Mouse (Mus musculus): Measurements from ENCODE around the gene Htt. TPM values are rescaled to one million over a fixed set of nuclear protein-coding genes. Genes with fewer than 3 reads are reported as not detected.

Htt gene
- polyA plus RNA-seq, 1 experiment from 2014 or later, result 7.9 TPM

GRCm38 (mm10) chr5:34918785-34919184 lies 157.2 kb downstream of the Htt start:
- Histone ChIP-seq H3K27ac (ENCODE audit: low read depth, low read length) (no peak overlapping the region), H3K9me3 (replicated peaks; ENCODE audit: control insufficient read depth, low read length) (no peaks in the 10 kb centered on the region), H3K9ac (ENCODE audit: low read length) (no peak overlapping the region), H3K4me1 (ENCODE audit: control insufficient read depth, insufficient read depth, low read length) (peaks cover 3% of the 10 kb centered on the region; the same call in 1 of the 2 replicates), H3K4me3 (ENCODE audit: low read depth, low read length) (no peak overlapping the region), H3K36me3 (ENCODE audit: control insufficient read depth, insufficient read depth, low read length) (peaks cover 9% of the 10 kb centered on the region), H3K4me2 (ENCODE audit: low read length) (no peak overlapping the region), H3K27me3 (replicated peaks; ENCODE audit: control insufficient read depth, insufficient read depth, low read length) (no peaks in the 10 kb centered on the region)
- DNase-seq (ENCODE audit: low spot score) (no peak), ATAC-seq (no peak)
- 95% methylated on average over 3 of the region's 3 CpGs for WGBS

DNA sequence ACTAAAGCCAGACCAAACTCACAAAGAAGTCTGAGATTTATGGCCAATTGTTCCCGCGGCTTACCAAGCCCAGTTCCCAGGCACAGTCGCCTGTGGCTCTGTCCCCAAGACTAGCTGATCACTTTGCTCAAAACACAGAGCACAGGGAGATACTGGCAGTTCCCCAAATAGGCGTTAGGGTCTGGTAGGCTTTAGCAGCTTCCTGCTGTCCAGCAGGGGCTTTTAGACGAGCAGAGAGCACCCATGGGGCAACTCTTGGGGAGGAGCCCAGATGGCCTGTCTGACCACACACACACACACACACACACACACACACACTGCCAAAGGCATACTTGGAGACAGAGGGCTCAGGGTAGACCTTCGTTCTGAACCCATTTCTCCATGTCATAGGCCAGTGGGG lies 161.0 kb downstream of the Htt start:
- DNase-seq (ENCODE audit: low spot score) (no peak), ATAC-seq (no peak)
- 79% methylated on average over 6 of the region's 6 CpGs for WGBS
- Histone ChIP-seq H3K27ac (ENCODE audit: low read depth, low read length) (no peak overlapping the region), H3K9ac (ENCODE audit: low read length) (no peak overlapping the region), H3K4me3 (ENCODE audit: low read depth, low read length) (no peak overlapping the region), H3K27me3 (replicated peaks; ENCODE audit: control insufficient read depth, insufficient read depth, low read length) (no peaks in the 10 kb centered on the region), H3K36me3 (ENCODE audit: control insufficient read depth, insufficient read depth, low read length) (peaks cover 18% of the 10 kb centered on the region), H3K4me1 (ENCODE audit: control insufficient read depth, insufficient read depth, low read length) (no peaks in the 10 kb centered on the region), H3K4me2 (ENCODE audit: low read length) (no peak overlapping the region), H3K9me3 (replicated peaks; ENCODE audit: control insufficient read depth, low read length) (no peaks in the 10 kb centered on the region)

DNA sequence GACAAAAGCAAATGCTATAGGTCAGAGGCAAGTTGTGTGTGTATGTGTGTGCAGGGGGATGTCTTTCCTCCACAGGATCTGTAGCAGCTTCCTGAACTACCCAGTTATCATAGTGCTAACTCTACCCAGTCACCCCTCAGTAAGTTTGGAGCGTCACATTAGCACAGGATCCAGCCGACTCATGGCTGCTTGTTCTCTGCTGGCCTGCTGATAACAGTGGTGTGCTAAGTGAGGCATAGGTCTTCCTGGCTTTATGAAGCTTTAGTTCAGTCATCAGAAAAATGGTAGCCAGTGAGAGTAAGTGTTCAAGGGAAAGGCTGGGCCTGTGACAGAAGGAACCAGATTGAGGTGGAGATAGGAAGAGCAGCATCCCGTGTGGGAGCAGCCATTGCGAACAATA lies 162.4 kb downstream of the Htt start:
- H3K9me3 ChIP-seq (replicated peaks; ENCODE audit: control insufficient read depth, low read length), result no peaks in the 10 kb centered on the region
- no peak for DNase-seq (ENCODE audit: low spot score)
- no peak overlapping the region for H3K4me2 ChIP-seq (ENCODE audit: low read length)
- H3K36me3 ChIP-seq (ENCODE audit: control insufficient read depth, insufficient read depth, low read length), result peaks cover 18% of the 10 kb centered on the region
- no peaks in the 10 kb centered on the region for H3K4me1 ChIP-seq (ENCODE audit: control insufficient read depth, insufficient read depth, low read length)
- H3K4me3 ChIP-seq (ENCODE audit: low read depth, low read length), result no peak overlapping the region
- ATAC-seq, result no peak
- 95% methylated on average over 4 of the region's 4 CpGs for WGBS
- H3K27ac ChIP-seq (ENCODE audit: low read depth, low read length), result no peak overlapping the region
- H3K27me3 ChIP-seq (replicated peaks; ENCODE audit: control insufficient read depth, insufficient read depth, low read length), result no peaks in the 10 kb centered on the region
- no peak overlapping the region for H3K9ac ChIP-seq (ENCODE audit: low read length)

- H3K4me3 ChIP-seq (ENCODE audit: low read depth, low read length), result no peak overlapping the region
- no peak overlapping the region for H3K27ac ChIP-seq (ENCODE audit: low read depth, low read length)
- no peaks in the 10 kb centered on the region for H3K4me1 ChIP-seq (ENCODE audit: control insufficient read depth, insufficient read depth, low read length)
- no peak overlapping the region for H3K4me2 ChIP-seq (ENCODE audit: low read length)
- no peaks in the 10 kb centered on the region for H3K27me3 ChIP-seq (replicated peaks; ENCODE audit: control insufficient read depth, insufficient read depth, low read length)
- H3K9ac ChIP-seq (ENCODE audit: low read length), result no peak overlapping the region
- DNase-seq (ENCODE audit: low spot score) (no peak), ATAC-seq (no peak)
- 87% methylated on average over 7 of the region's 7 CpGs for WGBS
- H3K9me3 ChIP-seq (replicated peaks; ENCODE audit: control insufficient read depth, low read length), result no peaks in the 10 kb centered on the region
- peaks cover 18% of the 10 kb centered on the region for H3K36me3 ChIP-seq (ENCODE audit: control insufficient read depth, insufficient read depth, low read length)
Measured at GRCm38 (mm10) chr5:34924519-34924918, 163.0 kb downstream of the Htt start.

DNA sequence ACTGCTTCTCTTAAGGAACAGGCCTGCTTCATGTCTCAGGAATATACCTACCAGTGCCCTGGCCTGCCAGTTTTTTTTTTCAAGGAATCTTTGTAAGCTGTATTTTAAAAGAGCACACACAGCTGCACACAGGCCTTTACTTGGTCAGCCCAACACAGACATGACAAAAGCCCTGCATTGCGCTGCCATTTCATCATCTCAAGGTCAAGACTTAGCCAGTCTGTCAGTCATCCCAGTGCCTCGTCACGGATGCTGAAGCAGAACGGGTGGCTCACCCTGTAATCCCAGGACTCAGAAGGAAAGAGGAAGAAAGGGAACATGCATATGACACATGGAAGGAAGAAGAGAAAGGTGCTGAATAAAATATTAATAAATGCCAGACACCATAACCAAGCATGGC lies 166.1 kb downstream of the Htt start:
- WGBS, result 96% methylated on average over 4 of the region's 4 CpGs
- Histone ChIP-seq H3K27ac (ENCODE audit: low read depth, low read length) (no peak overlapping the region), H3K36me3 (ENCODE audit: control insufficient read depth, insufficient read depth, low read length) (peaks cover 18% of the 10 kb centered on the region), H3K9me3 (replicated peaks; ENCODE audit: control insufficient read depth, low read length) (no peaks in the 10 kb centered on the region), H3K4me2 (ENCODE audit: low read length) (no peak overlapping the region), H3K9ac (ENCODE audit: low read length) (no peak overlapping the region), H3K4me3 (ENCODE audit: low read depth, low read length) (no peak overlapping the region), H3K4me1 (ENCODE audit: control insufficient read depth, insufficient read depth, low read length) (no peaks in the 10 kb centered on the region), H3K27me3 (replicated peaks; ENCODE audit: control insufficient read depth, insufficient read depth, low read length) (no peaks in the 10 kb centered on the region)
- ATAC-seq (no peak), DNase-seq (ENCODE audit: low spot score) (no peak)

GRCm38 (mm10) chr5:34930151-34930975 lies 168.8 kb downstream of the Htt start:
- Histone ChIP-seq H3K4me3 (ENCODE audit: low read depth, low read length) (no peak overlapping the region), H3K9ac (ENCODE audit: low read length) (no peak overlapping the region), H3K9me3 (replicated peaks; ENCODE audit: control insufficient read depth, low read length) (no peaks in the 10 kb centered on the region), H3K27ac (ENCODE audit: low read depth, low read length) (no peak overlapping the region), H3K27me3 (replicated peaks; ENCODE audit: control insufficient read depth, insufficient read depth, low read length) (no peaks in the 10 kb centered on the region), H3K4me1 (ENCODE audit: control insufficient read depth, insufficient read depth, low read length) (no peaks in the 10 kb centered on the region), H3K36me3 (ENCODE audit: control insufficient read depth, insufficient read depth, low read length) (0 out of 2 replicates have a peak, but pooled peaks cover 4% of the 10 kb centered on the region), H3K4me2 (ENCODE audit: low read length) (no peak overlapping the region)
- DNase-seq (ENCODE audit: low spot score), result no peak
- ATAC-seq, result no peak
- WGBS, result 83% methylated on average over 9 of the region's 9 CpGs

DNA sequence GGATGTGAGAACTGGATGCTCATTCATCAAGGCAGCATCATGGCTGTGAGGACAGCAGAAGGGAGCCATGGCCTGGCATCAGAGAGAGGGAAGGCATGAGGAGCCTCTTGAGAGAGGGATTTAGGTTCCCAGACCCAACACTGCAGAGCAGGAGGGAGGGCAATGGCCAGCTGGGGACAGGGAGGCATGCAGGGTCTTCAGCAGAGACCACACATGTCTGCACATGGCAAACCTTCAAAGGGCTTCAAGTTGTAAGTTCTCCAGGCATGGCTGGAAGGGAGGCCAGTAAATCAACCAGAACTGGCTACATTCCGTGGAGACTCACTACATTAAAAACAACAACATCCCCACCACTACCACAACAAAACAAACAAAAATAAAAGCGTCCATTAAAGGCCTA lies 169.6 kb downstream of the Htt start:
- Histone ChIP-seq H3K9ac (ENCODE audit: low read length) (no peak overlapping the region), H3K9me3 (replicated peaks; ENCODE audit: control insufficient read depth, low read length) (no peaks in the 10 kb centered on the region), H3K4me2 (ENCODE audit: low read length) (no peak overlapping the region), H3K27ac (ENCODE audit: low read depth, low read length) (no peak overlapping the region), H3K27me3 (replicated peaks; ENCODE audit: control insufficient read depth, insufficient read depth, low read length) (no peaks in the 10 kb centered on the region), H3K4me3 (ENCODE audit: low read depth, low read length) (no peak overlapping the region), H3K4me1 (ENCODE audit: control insufficient read depth, insufficient read depth, low read length) (no peaks in the 10 kb centered on the region), H3K36me3 (ENCODE audit: control insufficient read depth, insufficient read depth, low read length) (no peaks in the 10 kb centered on the region)
- DNase-seq (ENCODE audit: low spot score) (no peak), ATAC-seq (no peak)
- WGBS, result 81% methylated on average over 2 of the region's 2 CpGs

GRCm38 (mm10) chr5:34931516-34932457 lies 170.2 kb downstream of the Htt start:
- DNase-seq (ENCODE audit: low spot score), result peak; percentile 34
- 50% methylated on average over 11 of the region's 11 CpGs for WGBS
- no peak for ATAC-seq
- Histone ChIP-seq H3K27ac (ENCODE audit: low read depth, low read length) (peak overlapping the region; percentile 52; the same call in 1 of the 2 replicates), H3K36me3 (ENCODE audit: control insufficient read depth, insufficient read depth, low read length) (no peaks in the 10 kb centered on the region), H3K4me3 (ENCODE audit: low read depth, low read length) (no peak overlapping the region), H3K4me2 (ENCODE audit: low read length) (no peak overlapping the region), H3K27me3 (replicated peaks; ENCODE audit: control insufficient read depth, insufficient read depth, low read length) (no peaks in the 10 kb centered on the region), H3K4me1 (ENCODE audit: control insufficient read depth, insufficient read depth, low read length) (no peaks in the 10 kb centered on the region), H3K9ac (ENCODE audit: low read length) (no peak overlapping the region), H3K9me3 (replicated peaks; ENCODE audit: control insufficient read depth, low read length) (no peaks in the 10 kb centered on the region)

DNA sequence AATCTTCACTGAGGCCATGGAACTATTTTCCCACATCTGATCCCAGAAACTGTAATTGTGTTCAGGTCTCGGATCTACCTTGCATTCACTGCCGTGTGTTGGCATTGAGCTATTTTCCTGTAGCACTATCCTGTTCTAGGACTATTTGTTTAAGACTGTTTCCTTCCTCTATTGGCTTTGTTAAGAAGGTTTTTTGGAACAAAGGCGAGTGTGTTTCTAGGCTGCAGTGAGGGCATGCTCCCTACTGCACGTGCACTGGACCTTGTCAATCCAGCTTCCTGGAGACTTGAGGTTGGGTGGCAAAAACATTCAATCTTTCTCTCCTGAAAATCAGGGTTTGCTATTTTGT lies 170.9 kb downstream of the Htt start:
- H3K27me3 ChIP-seq (replicated peaks; ENCODE audit: control insufficient read depth, insufficient read depth, low read length), result no peaks in the 10 kb centered on the region
- H3K9ac ChIP-seq (ENCODE audit: low read length), result no peak overlapping the region
- ATAC-seq (no peak), DNase-seq (ENCODE audit: low spot score) (no peak)
- H3K4me2 ChIP-seq (ENCODE audit: low read length), result no peak overlapping the region
- 0 out of 2 replicates have a peak overlapping the region, but pooled peaks have one; percentile 52 for H3K27ac ChIP-seq (ENCODE audit: low read depth, low read length)
- no peaks in the 10 kb centered on the region for H3K9me3 ChIP-seq (replicated peaks; ENCODE audit: control insufficient read depth, low read length)
- 25% methylated on average over 4 of the region's 4 CpGs for WGBS
- no peaks in the 10 kb centered on the region for H3K36me3 ChIP-seq (ENCODE audit: control insufficient read depth, insufficient read depth, low read length)
- H3K4me3 ChIP-seq (ENCODE audit: low read depth, low read length), result no peak overlapping the region
- no peaks in the 10 kb centered on the region for H3K4me1 ChIP-seq (ENCODE audit: control insufficient read depth, insufficient read depth, low read length)
